8 mouse cellular contexts compared by ENCODE assay signal in the genomic region with DNA sequence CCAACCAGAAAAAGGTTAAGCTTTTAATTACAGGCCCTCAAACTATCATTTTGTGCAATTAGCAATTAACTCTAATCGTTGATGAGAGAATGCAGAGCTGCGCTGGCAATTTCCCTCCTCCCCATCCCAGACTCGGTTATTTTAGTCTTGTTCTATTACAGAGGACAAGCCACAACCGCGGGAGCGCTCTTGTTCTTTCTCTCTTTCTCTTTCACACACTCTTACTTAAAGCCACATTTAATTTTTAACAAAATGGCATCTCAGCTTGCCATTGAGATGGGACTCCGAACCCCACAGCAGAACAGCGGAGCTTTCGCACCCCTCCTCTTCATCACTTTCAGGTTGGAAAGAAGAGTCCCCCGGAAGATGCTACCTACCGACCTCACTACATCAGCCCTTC. TPM values are rescaled to one million over a fixed set of nuclear protein-coding genes. Genes with fewer than 3 reads are reported as not detected.
A peak's percentile ranks its signal among the peaks of the same experiment; 100 is the strongest.
DNase-seq lines count a peak whose midpoint lies in the region; ATAC-seq and TF ChIP-seq lines count a peak whose summit lies in the region.

Vldlr (plus strand) TSS at position 167 of the 400 bp plus-strand sequence.

- no peaks in the 10 kb centered on the region for H3K9me3 ChIP-seq in kidney, embryonic 14.5 days (ENCODE audit: control insufficient read depth, low read length)
- H3K9me3 ChIP-seq in intestine, embryonic 16.5 days (ENCODE audit: control insufficient read depth, low read length): no peaks in the 10 kb centered on the region
- no peaks in the 10 kb centered on the region for H3K9me3 ChIP-seq in limb, embryonic 14.5 days (ENCODE audit: control insufficient read depth, low read length)
- no peaks in the 10 kb centered on the region for H3K9me3 ChIP-seq in stomach, embryonic 15.5 days

- 0 out of 2 replicates have a peak, but pooled peaks cover 4% of the 10 kb centered on the region for H3K27me3 ChIP-seq in kidney, embryonic 14.5 days (ENCODE audit: control insufficient read depth, insufficient read depth, low read length)
- peaks cover 14% of the 10 kb centered on the region; the same call in 1 of the 2 replicates for H3K27me3 ChIP-seq in intestine, embryonic 16.5 days (replicated peaks; ENCODE audit: control insufficient read depth, insufficient read depth, low read length)
- H3K27me3 ChIP-seq in limb, embryonic 14.5 days (ENCODE audit: control insufficient read depth, insufficient read depth, low read length): peaks cover 20% of the 10 kb centered on the region
- peaks cover 12% of the 10 kb centered on the region for H3K27me3 ChIP-seq in stomach, embryonic 15.5 days (replicated peaks)

- no peaks in the 10 kb centered on the region for H3K36me3 ChIP-seq in kidney, embryonic 14.5 days (ENCODE audit: control insufficient read depth, insufficient read depth, low read length)
- H3K36me3 ChIP-seq in intestine, embryonic 16.5 days (ENCODE audit: control insufficient read depth, insufficient read depth, low read length): no peaks in the 10 kb centered on the region
- H3K36me3 ChIP-seq in limb, embryonic 14.5 days (ENCODE audit: control insufficient read depth, insufficient read depth, low read length): no peaks in the 10 kb centered on the region
- no peaks in the 10 kb centered on the region for H3K36me3 ChIP-seq in stomach, embryonic 15.5 days

- TF ChIP-seq CTCF in brain, embryonic 14.5 days (IDR thresholded peaks at IDR 0.05; ENCODE audit: borderline replicate concordance, extremely low read depth, insufficient read depth, insufficient read length): no peak

- peak within 1 kb of the TSS; percentile 73 for H3K4me3 ChIP-seq in kidney, embryonic 14.5 days (ENCODE audit: low read length)
- H3K4me3 ChIP-seq in intestine, embryonic 16.5 days (ENCODE audit: low read length): peak within 1 kb of the TSS; percentile 68
- peak within 1 kb of the TSS; percentile 67 for H3K4me3 ChIP-seq in limb, embryonic 14.5 days (replicated peaks; ENCODE audit: low read length)
- peak within 1 kb of the TSS; percentile 65 for H3K4me3 ChIP-seq in stomach, embryonic 15.5 days (replicated peaks)

- H3K9ac ChIP-seq in kidney, embryonic 14.5 days (ENCODE audit: low read depth, low read length): peak within 1 kb of the TSS; percentile 86
- peak within 1 kb of the TSS; percentile 69 for H3K9ac ChIP-seq in intestine, embryonic 16.5 days (ENCODE audit: low read depth, low read length)
- H3K9ac ChIP-seq in limb, embryonic 14.5 days (ENCODE audit: low read depth, low read length, severe bottlenecking): peak within 1 kb of the TSS; percentile 68
- peak within 1 kb of the TSS; percentile 37; the same call in 1 of the 2 replicates for H3K9ac ChIP-seq in stomach, embryonic 15.5 days

- peak within 1 kb of the TSS; percentile 79 for H3K27ac ChIP-seq in kidney, embryonic 14.5 days (ENCODE audit: low read depth, low read length)
- no peak within 1 kb of the TSS for H3K27ac ChIP-seq in intestine, embryonic 16.5 days (ENCODE audit: low read length)
- no peak within 1 kb of the TSS for H3K27ac ChIP-seq in limb, embryonic 14.5 days (replicated peaks; ENCODE audit: low read depth, low read length)
- H3K27ac ChIP-seq in stomach, embryonic 15.5 days: no peak within 1 kb of the TSS

- no peak for DNase-seq in kidney, adult 8-10 months
- peak; percentile 74 for DNase-seq in brain, embryonic 14.5 days (ENCODE audit: low read depth)
- no peak for DNase-seq in gastrocnemius, postnatal 25 days
- no peak for DNase-seq in limb, embryonic 14.5 days (ENCODE audit: low spot score)
- DNase-seq in Muller cell, postnatal 12 days (ENCODE audit: inconsistent ontology term): no peak

- H3K4me1 ChIP-seq in kidney, embryonic 14.5 days (ENCODE audit: control insufficient read depth, insufficient read depth, low read length): no peaks in the 10 kb centered on the region
- peaks cover 10% of the 10 kb centered on the region; the same call in 1 of the 2 replicates for H3K4me1 ChIP-seq in intestine, embryonic 16.5 days (ENCODE audit: control insufficient read depth, insufficient read depth, low read length)
- H3K4me1 ChIP-seq in limb, embryonic 14.5 days (ENCODE audit: control insufficient read depth, insufficient read depth, low read length): peaks cover 11% of the 10 kb centered on the region; the same call in 1 of the 2 replicates
- H3K4me1 ChIP-seq in stomach, embryonic 15.5 days: peaks cover 19% of the 10 kb centered on the region; the same call in 1 of the 2 replicates

- no peak for ATAC-seq in kidney, embryonic 14.5 days (ENCODE audit: low FRiP score, low TSS enrichment)
- ATAC-seq in intestine, embryonic 16.5 days: no peak
- ATAC-seq in limb, embryonic 14.5 days (ENCODE audit: low FRiP score, low read depth): no peak
- ATAC-seq in stomach, embryonic 15.5 days (ENCODE audit: insufficient read depth, low FRiP score, low read depth): no peak

- TF ChIP-seq POLR2A in brain, embryonic 14.5 days (IDR thresholded peaks at IDR 0.05; ENCODE audit: borderline replicate concordance, extremely low read depth, insufficient read depth, insufficient read length, poor library complexity, severe bottlenecking): no peak
- TF ChIP-seq POLR2A in limb, embryonic 14.5 days (IDR thresholded peaks at IDR 0.05; ENCODE audit: borderline replicate concordance, extremely low read depth, insufficient read depth, insufficient read length): no peak

- peak within 1 kb of the TSS; percentile 93 for H3K4me2 ChIP-seq in kidney, embryonic 14.5 days (replicated peaks; ENCODE audit: low read depth, low read length)
- peak within 1 kb of the TSS; percentile 98 for H3K4me2 ChIP-seq in intestine, embryonic 16.5 days (ENCODE audit: low read depth, low read length)
- peak within 1 kb of the TSS; percentile 77 for H3K4me2 ChIP-seq in limb, embryonic 14.5 days (replicated peaks; ENCODE audit: low read depth, low read length, severe bottlenecking)
- H3K4me2 ChIP-seq in stomach, embryonic 15.5 days: peak within 1 kb of the TSS; percentile 97

- WGBS in kidney, embryonic 14.5 days: 2% methylated on average over 11 of the region's 11 CpGs
- 5% methylated on average over 11 of the region's 11 CpGs for WGBS in intestine, embryonic 16.5 days
- WGBS in limb, embryonic 14.5 days: 4% methylated on average over 11 of the region's 11 CpGs
- 4% methylated on average over 11 of the region's 11 CpGs for WGBS in stomach, embryonic 15.5 days

RNA-seq across cellular contexts. Expression of gene Vldlr, which starts in this region (rescaled TPM):
- polyA plus RNA-seq in kidney, embryonic 14.5 days (2014; fragmentation: Nextera tagmentation; extraction: Ambion mirVana): 20.1 and 28.3 TPM in 2 replicates
- polyA plus RNA-seq in brain, embryonic 14.5 days (2012; rRNA removed): 26.5 and 29.5 TPM in 2 replicates
- 10 to 100 TPM; 58.5 to 67.2 TPM for total RNA-seq in gastrocnemius, postnatal 25 days (2021)
- polyA plus RNA-seq in intestine, embryonic 16.5 days (2015; fragmentation: Nextera tagmentation; extraction: Ambion mirVana): 5.4 and 5.7 TPM in 2 replicates
- 12.0 and 12.9 TPM in 2 replicates for polyA plus RNA-seq in limb, embryonic 14.5 days (2012; rRNA removed)
- polyA plus RNA-seq in limb, embryonic 14.5 days (2014; fragmentation: Nextera tagmentation; extraction: Ambion mirVana): 11.7 and 12.4 TPM in 2 replicates
- 6.9 and 8.0 TPM in 2 replicates for polyA plus RNA-seq in stomach, embryonic 15.5 days (2015; fragmentation: Nextera tagmentation; extraction: Ambion mirVana)
